Mouse (Mus musculus): ENCODE results near the gene Rbm26. TPM values are rescaled to one million over a fixed set of nuclear protein-coding genes. Genes with fewer than 3 reads are reported as not detected.

The Rbm26 gene
- polyA plus RNA-seq, 1 experiment from 2014 or later = 45.1 TPM

- ATAC-seq (replicated peaks; ENCODE audit: insufficient number of reproducible peaks, low FRiP score, low TSS enrichment, low read depth) (no peak), DNase-seq (ENCODE audit: low spot score) (no peak)
- no peaks in the 10 kb centered on the region for H3K9me3 ChIP-seq (replicated peaks; ENCODE audit: control insufficient read depth, low read length)
- no peaks in the 10 kb centered on the region for H3K27me3 ChIP-seq (ENCODE audit: control insufficient read depth, insufficient read depth, low read length)
- no peaks in the 10 kb centered on the region for H3K36me3 ChIP-seq (replicated peaks; ENCODE audit: control insufficient read depth, insufficient read depth, low read depth, low read length)
- no peak overlapping the region for H3K4me2 ChIP-seq (ENCODE audit: low read depth, low read length)
- H3K4me1 ChIP-seq (ENCODE audit: control insufficient read depth, insufficient read depth, low read length) = no peaks in the 10 kb centered on the region
- H3K9ac ChIP-seq (replicated peaks; ENCODE audit: low read length) = no peak overlapping the region
- no peak overlapping the region for H3K27ac ChIP-seq (replicated peaks; ENCODE audit: low read depth, low read length)
- no peak overlapping the region for H3K4me3 ChIP-seq (ENCODE audit: low read depth, low read length)
- 49% methylated on average over 8 of the region's 8 CpGs for WGBS
Measured at GRCm38 (mm10) chr14:105084757-105085330, 92.3 kb downstream of the Rbm26 start.

- no peak for DNase-seq (ENCODE audit: low spot score)
- H3K27ac ChIP-seq (replicated peaks; ENCODE audit: low read depth, low read length) = no peak overlapping the region
- H3K9ac ChIP-seq (replicated peaks; ENCODE audit: low read length) = no peak overlapping the region
- no peaks in the 10 kb centered on the region for H3K36me3 ChIP-seq (replicated peaks; ENCODE audit: control insufficient read depth, insufficient read depth, low read depth, low read length)
- H3K4me2 ChIP-seq (ENCODE audit: low read depth, low read length) = no peak overlapping the region
- ATAC-seq (replicated peaks; ENCODE audit: insufficient number of reproducible peaks, low FRiP score, low TSS enrichment, low read depth) = no peak
- no peaks in the 10 kb centered on the region for H3K9me3 ChIP-seq (replicated peaks; ENCODE audit: control insufficient read depth, low read length)
- H3K4me1 ChIP-seq (ENCODE audit: control insufficient read depth, insufficient read depth, low read length) = no peaks in the 10 kb centered on the region
- H3K4me3 ChIP-seq (ENCODE audit: low read depth, low read length) = no peak overlapping the region
- no peaks in the 10 kb centered on the region for H3K27me3 ChIP-seq (ENCODE audit: control insufficient read depth, insufficient read depth, low read length)
- WGBS = 80% methylated on average over 11 of the region's 11 CpGs
Measured at GRCm38 (mm10) chr14:105084106-105084505, 93.0 kb downstream of the Rbm26 start.

- no peaks in the 10 kb centered on the region for H3K27me3 ChIP-seq (ENCODE audit: control insufficient read depth, insufficient read depth, low read length)
- no peak overlapping the region for H3K9ac ChIP-seq (replicated peaks; ENCODE audit: low read length)
- no peaks in the 10 kb centered on the region for H3K4me1 ChIP-seq (ENCODE audit: control insufficient read depth, insufficient read depth, low read length)
- H3K36me3 ChIP-seq (replicated peaks; ENCODE audit: control insufficient read depth, insufficient read depth, low read depth, low read length) = no peaks in the 10 kb centered on the region
- no peak overlapping the region for H3K27ac ChIP-seq (replicated peaks; ENCODE audit: low read depth, low read length)
- no peak for ATAC-seq (replicated peaks; ENCODE audit: insufficient number of reproducible peaks, low FRiP score, low TSS enrichment, low read depth)
- no peak for DNase-seq (ENCODE audit: low spot score)
- 85% methylated on average over 2 of the region's 2 CpGs for WGBS
- no peak overlapping the region for H3K4me2 ChIP-seq (ENCODE audit: low read depth, low read length)
- no peaks in the 10 kb centered on the region for H3K9me3 ChIP-seq (replicated peaks; ENCODE audit: control insufficient read depth, low read length)
- no peak overlapping the region for H3K4me3 ChIP-seq (ENCODE audit: low read depth, low read length)
Measured at GRCm38 (mm10) chr14:105074776-105075175, 102.4 kb downstream of the Rbm26 start.

GRCm38 (mm10) chr14:105074376-105074775, 102.8 kb downstream of the Rbm26 start:
- 96% methylated on average over 7 of the region's 7 CpGs for WGBS
- no peak overlapping the region for H3K27ac ChIP-seq (replicated peaks; ENCODE audit: low read depth, low read length)
- no peaks in the 10 kb centered on the region for H3K4me1 ChIP-seq (ENCODE audit: control insufficient read depth, insufficient read depth, low read length)
- ATAC-seq (replicated peaks; ENCODE audit: insufficient number of reproducible peaks, low FRiP score, low TSS enrichment, low read depth) (no peak), DNase-seq (ENCODE audit: low spot score) (no peak)
- H3K36me3 ChIP-seq (replicated peaks; ENCODE audit: control insufficient read depth, insufficient read depth, low read depth, low read length) = no peaks in the 10 kb centered on the region
- no peak overlapping the region for H3K4me3 ChIP-seq (ENCODE audit: low read depth, low read length)
- H3K27me3 ChIP-seq (ENCODE audit: control insufficient read depth, insufficient read depth, low read length) = no peaks in the 10 kb centered on the region
- H3K9me3 ChIP-seq (replicated peaks; ENCODE audit: control insufficient read depth, low read length) = no peaks in the 10 kb centered on the region
- no peak overlapping the region for H3K4me2 ChIP-seq (ENCODE audit: low read depth, low read length)
- no peak overlapping the region for H3K9ac ChIP-seq (replicated peaks; ENCODE audit: low read length)

- no peaks in the 10 kb centered on the region for H3K27me3 ChIP-seq (ENCODE audit: control insufficient read depth, insufficient read depth, low read length)
- ATAC-seq (replicated peaks; ENCODE audit: insufficient number of reproducible peaks, low FRiP score, low TSS enrichment, low read depth) (no peak), DNase-seq (ENCODE audit: low spot score) (no peak)
- H3K4me3 ChIP-seq (ENCODE audit: low read depth, low read length) = no peak overlapping the region
- no peak overlapping the region for H3K9ac ChIP-seq (replicated peaks; ENCODE audit: low read length)
- H3K36me3 ChIP-seq (replicated peaks; ENCODE audit: control insufficient read depth, insufficient read depth, low read depth, low read length) = no peaks in the 10 kb centered on the region
- no peak overlapping the region for H3K27ac ChIP-seq (replicated peaks; ENCODE audit: low read depth, low read length)
- H3K9me3 ChIP-seq (replicated peaks; ENCODE audit: control insufficient read depth, low read length) = no peaks in the 10 kb centered on the region
- H3K4me1 ChIP-seq (ENCODE audit: control insufficient read depth, insufficient read depth, low read length) = no peaks in the 10 kb centered on the region
- H3K4me2 ChIP-seq (ENCODE audit: low read depth, low read length) = no peak overlapping the region
- WGBS = 63% methylated on average over 14 of the region's 14 CpGs
Measured at GRCm38 (mm10) chr14:105071010-105071509, 106.1 kb downstream of the Rbm26 start.

- WGBS = 69% methylated on average over 11 of the region's 11 CpGs
- Histone ChIP-seq H3K27me3 (ENCODE audit: control insufficient read depth, insufficient read depth, low read length) (no peaks in the 10 kb centered on the region), H3K9ac (replicated peaks; ENCODE audit: low read length) (no peak overlapping the region), H3K27ac (replicated peaks; ENCODE audit: low read depth, low read length) (no peak overlapping the region), H3K4me2 (ENCODE audit: low read depth, low read length) (no peak overlapping the region), H3K36me3 (replicated peaks; ENCODE audit: control insufficient read depth, insufficient read depth, low read depth, low read length) (no peaks in the 10 kb centered on the region), H3K4me3 (ENCODE audit: low read depth, low read length) (no peak overlapping the region), H3K4me1 (ENCODE audit: control insufficient read depth, insufficient read depth, low read length) (no peaks in the 10 kb centered on the region), H3K9me3 (replicated peaks; ENCODE audit: control insufficient read depth, low read length) (no peaks in the 10 kb centered on the region)
- ATAC-seq (replicated peaks; ENCODE audit: insufficient number of reproducible peaks, low FRiP score, low TSS enrichment, low read depth) = no peak
- DNase-seq (ENCODE audit: low spot score) = no peak
Measured at GRCm38 (mm10) chr14:105070258-105071009, 106.7 kb downstream of the Rbm26 start.

- H3K27ac ChIP-seq (replicated peaks; ENCODE audit: low read depth, low read length) = no peak overlapping the region
- no peak for DNase-seq (ENCODE audit: low spot score)
- no peak overlapping the region for H3K4me2 ChIP-seq (ENCODE audit: low read depth, low read length)
- no peaks in the 10 kb centered on the region for H3K9me3 ChIP-seq (replicated peaks; ENCODE audit: control insufficient read depth, low read length)
- H3K36me3 ChIP-seq (replicated peaks; ENCODE audit: control insufficient read depth, insufficient read depth, low read depth, low read length) = no peaks in the 10 kb centered on the region
- H3K27me3 ChIP-seq (ENCODE audit: control insufficient read depth, insufficient read depth, low read length) = no peaks in the 10 kb centered on the region
- 75% methylated on average over 5 of the region's 5 CpGs for WGBS
- no peak overlapping the region for H3K4me3 ChIP-seq (ENCODE audit: low read depth, low read length)
- no peaks in the 10 kb centered on the region for H3K4me1 ChIP-seq (ENCODE audit: control insufficient read depth, insufficient read depth, low read length)
- ATAC-seq (replicated peaks; ENCODE audit: insufficient number of reproducible peaks, low FRiP score, low TSS enrichment, low read depth) = no peak
- H3K9ac ChIP-seq (replicated peaks; ENCODE audit: low read length) = no peak overlapping the region
Measured at GRCm38 (mm10) chr14:105068060-105068459, 109.1 kb downstream of the Rbm26 start.

- no peak overlapping the region for H3K27ac ChIP-seq (replicated peaks; ENCODE audit: low read depth, low read length)
- no peak overlapping the region for H3K4me2 ChIP-seq (ENCODE audit: low read depth, low read length)
- 84% methylated on average over 1 of the region's 1 CpGs for WGBS
- no peaks in the 10 kb centered on the region for H3K4me1 ChIP-seq (ENCODE audit: control insufficient read depth, insufficient read depth, low read length)
- no peak overlapping the region for H3K4me3 ChIP-seq (ENCODE audit: low read depth, low read length)
- ATAC-seq (replicated peaks; ENCODE audit: insufficient number of reproducible peaks, low FRiP score, low TSS enrichment, low read depth) (no peak), DNase-seq (ENCODE audit: low spot score) (no peak)
- no peaks in the 10 kb centered on the region for H3K9me3 ChIP-seq (replicated peaks; ENCODE audit: control insufficient read depth, low read length)
- H3K27me3 ChIP-seq (ENCODE audit: control insufficient read depth, insufficient read depth, low read length) = no peaks in the 10 kb centered on the region
- no peak overlapping the region for H3K9ac ChIP-seq (replicated peaks; ENCODE audit: low read length)
- no peaks in the 10 kb centered on the region for H3K36me3 ChIP-seq (replicated peaks; ENCODE audit: control insufficient read depth, insufficient read depth, low read depth, low read length)
Measured at GRCm38 (mm10) chr14:105064243-105064642, 112.9 kb downstream of the Rbm26 start.
